Mouse (Mus musculus): ENCODE results near the gene Thtpa. TPM values are rescaled to one million over a fixed set of nuclear protein-coding genes. Genes with fewer than 3 reads are reported as not detected.

Gene Thtpa
- polyA plus RNA-seq, 1 experiment from 2014 or later, result 16.7 TPM

- Histone ChIP-seq H3K4me1 (ENCODE audit: control insufficient read depth, insufficient read depth, low read length) (peaks cover 20% of the 10 kb centered on the region), H3K4me2 (ENCODE audit: low read depth, low read length) (peak overlapping the region; percentile 87), H3K9ac (ENCODE audit: low read depth, low read length) (peak overlapping the region; percentile 78), H3K27me3 (replicated peaks; ENCODE audit: control insufficient read depth, insufficient read depth, low read length) (no peaks in the 10 kb centered on the region), H3K9me3 (ENCODE audit: control insufficient read depth, low read length) (no peaks in the 10 kb centered on the region), H3K27ac (replicated peaks; ENCODE audit: low read depth, low read length) (no peak overlapping the region), H3K4me3 (ENCODE audit: low read depth, low read length) (peak overlapping the region; percentile 52), H3K36me3 (ENCODE audit: control insufficient read depth, insufficient read depth, low read length) (peaks cover 13% of the 10 kb centered on the region; the same call in 1 of the 2 replicates)
- no peak for DNase-seq (ENCODE audit: low spot score)
- no peak for ATAC-seq (ENCODE audit: low read depth)
- WGBS, result 73% methylated on average over 12 of the region's 12 CpGs
These were observed 1.1 kb downstream of the Thtpa start for GRCm38 (mm10) chr14:55095671-55096070.

- Histone ChIP-seq H3K9ac (ENCODE audit: low read depth, low read length) (peak overlapping the region; percentile 40), H3K27ac (replicated peaks; ENCODE audit: low read depth, low read length) (no peak overlapping the region), H3K36me3 (ENCODE audit: control insufficient read depth, insufficient read depth, low read length) (peaks cover 17% of the 10 kb centered on the region; the same call in 1 of the 2 replicates), H3K4me3 (ENCODE audit: low read depth, low read length) (no peak overlapping the region), H3K27me3 (replicated peaks; ENCODE audit: control insufficient read depth, insufficient read depth, low read length) (no peaks in the 10 kb centered on the region), H3K4me2 (ENCODE audit: low read depth, low read length) (0 out of 2 replicates have a peak overlapping the region, but pooled peaks have one; percentile 10), H3K4me1 (ENCODE audit: control insufficient read depth, insufficient read depth, low read length) (peaks cover 13% of the 10 kb centered on the region), H3K9me3 (ENCODE audit: control insufficient read depth, low read length) (no peaks in the 10 kb centered on the region)
- 52% methylated on average over 9 of the region's 9 CpGs for WGBS
- ATAC-seq (ENCODE audit: low read depth) (no peak), DNase-seq (ENCODE audit: low spot score) (no peak)
These were observed 2.0 kb downstream of the Thtpa start for GRCm38 (mm10) chr14:55096573-55097087.

GRCm38 (mm10) chr14:55097646-55098045 is 3.1 kb downstream of the Thtpa start:
- Histone ChIP-seq H3K4me1 (ENCODE audit: control insufficient read depth, insufficient read depth, low read length) (peaks cover 13% of the 10 kb centered on the region), H3K4me3 (ENCODE audit: low read depth, low read length) (no peak overlapping the region), H3K36me3 (ENCODE audit: control insufficient read depth, insufficient read depth, low read length) (peaks cover 17% of the 10 kb centered on the region; the same call in 1 of the 2 replicates), H3K27me3 (replicated peaks; ENCODE audit: control insufficient read depth, insufficient read depth, low read length) (no peaks in the 10 kb centered on the region), H3K9me3 (ENCODE audit: control insufficient read depth, low read length) (no peaks in the 10 kb centered on the region), H3K4me2 (ENCODE audit: low read depth, low read length) (no peak overlapping the region), H3K9ac (ENCODE audit: low read depth, low read length) (no peak overlapping the region), H3K27ac (replicated peaks; ENCODE audit: low read depth, low read length) (no peak overlapping the region)
- 65% methylated on average over 10 of the region's 10 CpGs for WGBS
- DNase-seq (ENCODE audit: low spot score), result no peak
- no peak for ATAC-seq (ENCODE audit: low read depth)

GRCm38 (mm10) chr14:55098067-55098466 is 3.5 kb downstream of the Thtpa start:
- peaks cover 17% of the 10 kb centered on the region; the same call in 1 of the 2 replicates for H3K36me3 ChIP-seq (ENCODE audit: control insufficient read depth, insufficient read depth, low read length)
- 62% methylated on average over 4 of the region's 4 CpGs for WGBS
- H3K4me1 ChIP-seq (ENCODE audit: control insufficient read depth, insufficient read depth, low read length), result peaks cover 13% of the 10 kb centered on the region
- DNase-seq (ENCODE audit: low spot score) (peak; percentile 57), ATAC-seq (ENCODE audit: low read depth) (no peak)
- H3K9ac ChIP-seq (ENCODE audit: low read depth, low read length), result no peak overlapping the region
- H3K4me3 ChIP-seq (ENCODE audit: low read depth, low read length), result no peak overlapping the region
- H3K4me2 ChIP-seq (ENCODE audit: low read depth, low read length), result no peak overlapping the region
- H3K27me3 ChIP-seq (replicated peaks; ENCODE audit: control insufficient read depth, insufficient read depth, low read length), result no peaks in the 10 kb centered on the region
- H3K9me3 ChIP-seq (ENCODE audit: control insufficient read depth, low read length), result no peaks in the 10 kb centered on the region
- H3K27ac ChIP-seq (replicated peaks; ENCODE audit: low read depth, low read length), result no peak overlapping the region

- Histone ChIP-seq H3K4me1 (ENCODE audit: control insufficient read depth, insufficient read depth, low read length) (peaks cover 15% of the 10 kb centered on the region), H3K27me3 (replicated peaks; ENCODE audit: control insufficient read depth, insufficient read depth, low read length) (no peaks in the 10 kb centered on the region), H3K27ac (replicated peaks; ENCODE audit: low read depth, low read length) (no peak overlapping the region), H3K9me3 (ENCODE audit: control insufficient read depth, low read length) (no peaks in the 10 kb centered on the region), H3K36me3 (ENCODE audit: control insufficient read depth, insufficient read depth, low read length) (peaks cover 17% of the 10 kb centered on the region; the same call in 1 of the 2 replicates), H3K4me2 (ENCODE audit: low read depth, low read length) (no peak overlapping the region), H3K4me3 (ENCODE audit: low read depth, low read length) (no peak overlapping the region), H3K9ac (ENCODE audit: low read depth, low read length) (no peak overlapping the region)
- WGBS, result 45% methylated on average over 4 of the region's 4 CpGs
- ATAC-seq (ENCODE audit: low read depth) (no peak), DNase-seq (ENCODE audit: low spot score) (peak; percentile 53)
These were observed 7.0 kb downstream of the Thtpa start for GRCm38 (mm10) chr14:55101592-55101991.

GRCm38 (mm10) chr14:55102253-55102785 is 7.7 kb downstream of the Thtpa start:
- H3K9ac ChIP-seq (ENCODE audit: low read depth, low read length), result no peak overlapping the region
- WGBS, result 78% methylated on average over 15 of the region's 15 CpGs

GRCm38 (mm10) chr14:55104365-55104764 is 9.8 kb downstream of the Thtpa start:
- DNase-seq (ENCODE audit: low spot score) (no peak), ATAC-seq (ENCODE audit: low read depth) (no peak)
- no peaks in the 10 kb centered on the region for H3K9me3 ChIP-seq (ENCODE audit: control insufficient read depth, low read length)
- no peaks in the 10 kb centered on the region for H3K27me3 ChIP-seq (replicated peaks; ENCODE audit: control insufficient read depth, insufficient read depth, low read length)
- no peak overlapping the region for H3K4me3 ChIP-seq (ENCODE audit: low read depth, low read length)
- H3K4me2 ChIP-seq (ENCODE audit: low read depth, low read length), result no peak overlapping the region
- peaks cover 6% of the 10 kb centered on the region; the same call in 1 of the 2 replicates for H3K36me3 ChIP-seq (ENCODE audit: control insufficient read depth, insufficient read depth, low read length)
- H3K4me1 ChIP-seq (ENCODE audit: control insufficient read depth, insufficient read depth, low read length), result peaks cover 17% of the 10 kb centered on the region
- no peak overlapping the region for H3K27ac ChIP-seq (replicated peaks; ENCODE audit: low read depth, low read length)
- no peak overlapping the region for H3K9ac ChIP-seq (ENCODE audit: low read depth, low read length)
- WGBS, result 78% methylated on average over 18 of the region's 18 CpGs

More at GRCm38 (mm10) chr14:55102253-55102785, 7.7 kb downstream of the Thtpa start:
- peaks cover 12% of the 10 kb centered on the region for H3K4me1 ChIP-seq (ENCODE audit: control insufficient read depth, insufficient read depth, low read length)
- H3K9me3 ChIP-seq (ENCODE audit: control insufficient read depth, low read length), result no peaks in the 10 kb centered on the region
- no peak overlapping the region for H3K4me2 ChIP-seq (ENCODE audit: low read depth, low read length)
- no peak for ATAC-seq (ENCODE audit: low read depth)
- no peak overlapping the region for H3K4me3 ChIP-seq (ENCODE audit: low read depth, low read length)
- no peak for DNase-seq (ENCODE audit: low spot score)
- H3K27me3 ChIP-seq (replicated peaks; ENCODE audit: control insufficient read depth, insufficient read depth, low read length), result no peaks in the 10 kb centered on the region
- no peak overlapping the region for H3K27ac ChIP-seq (replicated peaks; ENCODE audit: low read depth, low read length)
- H3K36me3 ChIP-seq (ENCODE audit: control insufficient read depth, insufficient read depth, low read length), result peaks cover 11% of the 10 kb centered on the region; the same call in 1 of the 2 replicates

- Histone ChIP-seq H3K9ac (ENCODE audit: low read depth, low read length) (peak overlapping the region; percentile 78), H3K4me2 (ENCODE audit: low read depth, low read length) (peak overlapping the region; percentile 99), H3K36me3 (ENCODE audit: control insufficient read depth, insufficient read depth, low read length) (peaks cover 6% of the 10 kb centered on the region; the same call in 1 of the 2 replicates), H3K9me3 (ENCODE audit: control insufficient read depth, low read length) (no peaks in the 10 kb centered on the region), H3K4me1 (ENCODE audit: control insufficient read depth, insufficient read depth, low read length) (peaks cover 19% of the 10 kb centered on the region), H3K4me3 (ENCODE audit: low read depth, low read length) (peak overlapping the region; percentile 49), H3K27ac (replicated peaks; ENCODE audit: low read depth, low read length) (peak overlapping the region; percentile 80; the same call in 1 of the 2 replicates), H3K27me3 (replicated peaks; ENCODE audit: control insufficient read depth, insufficient read depth, low read length) (no peaks in the 10 kb centered on the region; the same call in 1 of the 2 replicates)
- WGBS, result under 1% methylated on average over 7 of the region's 7 CpGs
- DNase-seq (ENCODE audit: low spot score), result peak; percentile 64
- peak; percentile 41 for ATAC-seq (ENCODE audit: low read depth)
These were observed 10.8 kb downstream of the Thtpa start for GRCm38 (mm10) chr14:55105386-55105785.
